ENCODE assay signal across 28 mouse cellular contexts in the genomic region with DNA sequence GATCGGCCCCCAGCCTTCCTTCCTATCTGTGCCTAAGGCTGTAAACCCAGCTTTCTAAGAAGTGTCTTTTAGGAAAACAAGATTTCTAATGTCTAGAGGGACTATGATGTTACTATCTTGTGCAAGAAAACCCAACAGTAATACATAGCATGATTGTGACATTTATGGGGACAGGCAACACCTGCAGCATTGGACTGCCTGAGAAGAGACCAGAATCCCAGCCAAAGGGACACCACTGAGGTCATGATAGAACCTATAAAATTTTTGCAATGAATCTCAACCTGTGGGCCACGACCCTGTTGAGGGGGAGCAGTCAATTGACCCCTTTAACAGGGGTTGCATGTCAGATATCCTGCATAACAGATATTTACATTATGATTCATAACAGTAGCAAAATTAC.
DNase-seq lines count a peak whose midpoint lies in the region; ATAC-seq and TF ChIP-seq lines count a peak whose summit lies in the region.
"Had no signal": no experiment of that assay in that cellular context is flagged by ENCODE, and none has a peak within 500 bp of the region (broad histone marks: within the 10 kb centered on the region; RNA-seq: fewer than 3 reads in every experiment).

No protein-coding gene starts in this region.

- 0 out of 2 replicates have a peak overlapping the region, but pooled peaks have one; percentile 60 for H3K27ac ChIP-seq in kidney, postnatal 0 days
- H3K27ac ChIP-seq: embryonic facial prominence, embryonic 12.5 days; embryonic facial prominence, embryonic 15.5 days; heart, embryonic 15.5 days; hindbrain, embryonic 10.5 days; hindbrain, embryonic 13.5 days had no signal

- ATAC-seq in kidney, postnatal 0 days (replicated peaks; ENCODE audit: low FRiP score, low read depth) = no peak
- ATAC-seq: forebrain, embryonic 14.5 days; forebrain, postnatal 0 days; hindbrain, embryonic 16.5 days; Patski had no signal

- H3K4me2 ChIP-seq in kidney, postnatal 0 days (ENCODE audit: low read length) = no peak overlapping the region
- H3K4me2 ChIP-seq: embryonic facial prominence, embryonic 12.5 days; embryonic facial prominence, embryonic 15.5 days; heart, embryonic 12.5 days; heart, embryonic 15.5 days; hindbrain, embryonic 13.5 days had no signal

- no peak overlapping the region for H3K4me3 ChIP-seq in kidney, postnatal 0 days (replicated peaks; ENCODE audit: low read depth, low read length)
- H3K4me3 ChIP-seq: embryonic facial prominence, embryonic 12.5 days; embryonic facial prominence, embryonic 15.5 days; heart, embryonic 12.5 days; heart, embryonic 15.5 days; hindbrain, embryonic 10.5 days; hindbrain, embryonic 13.5 days had no signal

- H3K9me3 ChIP-seq in kidney, postnatal 0 days (replicated peaks; ENCODE audit: low read length) = no peaks in the 10 kb centered on the region
- H3K9me3 ChIP-seq: embryonic facial prominence, embryonic 12.5 days; embryonic facial prominence, embryonic 15.5 days; G1E; heart, embryonic 12.5 days; heart, embryonic 15.5 days; hindbrain, embryonic 10.5 days; hindbrain, embryonic 13.5 days had no signal

- peaks cover 7% of the 10 kb centered on the region for H3K4me1 ChIP-seq in kidney, postnatal 0 days (replicated peaks; ENCODE audit: insufficient read depth, low read length)

- H3K27me3 ChIP-seq in kidney, postnatal 0 days (ENCODE audit: insufficient read depth, low read length) = no peaks in the 10 kb centered on the region
- H3K27me3 ChIP-seq: CH12.LX; embryonic facial prominence, embryonic 12.5 days; embryonic facial prominence, embryonic 15.5 days; heart, embryonic 12.5 days; heart, embryonic 15.5 days; Patski had no signal

- 53% methylated on average over 2 of the region's 2 CpGs for WGBS in kidney, postnatal 0 days

- peak; percentile 44 for DNase-seq in heart, adult 11 months
- DNase-seq in heart, adult 9 months (ENCODE audit: low spot score in 2 of 2) = no peak
- no peak for DNase-seq in kidney, postnatal 0 days (ENCODE audit: low spot score)
- no peak for DNase-seq in kidney, adult 9 months
- peak; percentile 25 for DNase-seq in urinary bladder, postnatal 14 days (ENCODE audit: low spot score)
- DNase-seq in urinary bladder, postnatal 25 days (ENCODE audit: low spot score) = no peak
- DNase-seq: adrenal gland, postnatal 10 days; adrenal gland, postnatal 36 days; B cell, adult 2 months; cerebellum, adult 11 months; cerebellum, adult 2 months; cerebellum, adult 9-11 months; cerebellum, postnatal 25 days; forebrain, postnatal 0 days; gastrocnemius, postnatal 36 days; heart, postnatal 10 days; heart, postnatal 36 days had no signal

- no peak overlapping the region for H3K9ac ChIP-seq in kidney, postnatal 0 days (ENCODE audit: low read depth, low read length)
- H3K9ac ChIP-seq: embryonic facial prominence, embryonic 12.5 days; embryonic facial prominence, embryonic 15.5 days; forebrain, postnatal 0 days; heart, embryonic 12.5 days; heart, embryonic 15.5 days; hindbrain, embryonic 13.5 days had no signal

- H3K36me3 ChIP-seq in kidney, postnatal 0 days (ENCODE audit: insufficient read depth, low read length) = no peaks in the 10 kb centered on the region
- H3K36me3 ChIP-seq: embryonic facial prominence, embryonic 12.5 days; embryonic facial prominence, embryonic 15.5 days; G1E; heart, embryonic 12.5 days; heart, embryonic 15.5 days; hindbrain, embryonic 10.5 days; hindbrain, embryonic 13.5 days had no signal

- no peak for TF ChIP-seq CTCF in kidney, postnatal 0 days (IDR thresholded peaks at IDR 0.05; ENCODE audit: low read depth)

Comparison
In these comparisons a context has a peak if more than half of its experiments do, and no peak if none do; other contexts are left out.
1. DNase-seq: peak in heart, adult 11 months (single experiment) and urinary bladder, postnatal 14 days (single experiment); none in heart, adult 9 months (0 of 2), kidney, postnatal 0 days (single experiment), kidney, adult 9 months (single experiment) and urinary bladder, postnatal 25 days (single experiment).